Comparison of ENCODE assay signal across 17 mouse cellular contexts in genomic region chr3:16921330-16921729, GRCm38 (mm10).
DNase-seq lines count a peak whose midpoint lies in the region; ATAC-seq and TF ChIP-seq lines count a peak whose summit lies in the region.
"Had no signal": no experiment of that assay in that cellular context is flagged by ENCODE, and none has a peak within 500 bp of the region (broad histone marks: within the 10 kb centered on the region; RNA-seq: fewer than 3 reads in every experiment).

No protein-coding gene starts in this region.

- 57% methylated on average over 6 of the region's 6 CpGs for WGBS in midbrain, embryonic 12.5 days
- WGBS in midbrain, embryonic 11.5 days = 67% methylated on average over 6 of the region's 6 CpGs
- whole genome bisulfite sequencing in forebrain, embryonic 13.5 days = 14% methylated on average over 6 of the region's 6 CpGs
- 23% methylated on average over 6 of the region's 6 CpGs for WGBS in hindbrain, postnatal 0 days

- no peak overlapping the region for H3K4me2 ChIP-seq in midbrain, embryonic 12.5 days (replicated peaks)
- H3K4me2 ChIP-seq in midbrain, embryonic 11.5 days = no peak overlapping the region
- peak overlapping the region; percentile 46 for H3K4me2 ChIP-seq in forebrain, embryonic 13.5 days
- peak overlapping the region; percentile 39 for H3K4me2 ChIP-seq in hindbrain, postnatal 0 days (ENCODE audit: low read depth, low read length)
- H3K4me2 ChIP-seq: intestine, embryonic 15.5 days; liver, embryonic 13.5 days had no signal

- peaks cover 10% of the 10 kb centered on the region for H3K4me1 ChIP-seq in midbrain, embryonic 12.5 days
- no peaks in the 10 kb centered on the region; the same call in 1 of the 2 replicates for H3K4me1 ChIP-seq in midbrain, embryonic 11.5 days (ENCODE audit: control insufficient read depth, insufficient read depth, low read length)
- H3K4me1 ChIP-seq in forebrain, embryonic 13.5 days = peaks cover 14% of the 10 kb centered on the region; the same call in 1 of the 2 replicates
- H3K4me1 ChIP-seq in hindbrain, postnatal 0 days (ENCODE audit: insufficient read depth, low read length) = no peaks in the 10 kb centered on the region
- H3K4me1 ChIP-seq: intestine, embryonic 15.5 days; liver, embryonic 13.5 days; megakaryocyte, embryonic 14.5 days had no signal

- H3K27me3 ChIP-seq in midbrain, embryonic 12.5 days = no peaks in the 10 kb centered on the region
- H3K27me3 ChIP-seq in midbrain, embryonic 11.5 days (ENCODE audit: control insufficient read depth, insufficient read depth, low read length) = no peaks in the 10 kb centered on the region
- H3K27me3 ChIP-seq in forebrain, embryonic 13.5 days = no peaks in the 10 kb centered on the region
- H3K27me3 ChIP-seq in hindbrain, postnatal 0 days (ENCODE audit: insufficient read depth, low read length) = no peaks in the 10 kb centered on the region
- H3K27me3 ChIP-seq: intestine, embryonic 15.5 days; liver, embryonic 13.5 days; megakaryocyte, embryonic 14.5 days had no signal

- no peak for ATAC-seq in midbrain, embryonic 12.5 days (ENCODE audit: low FRiP score, low read depth)
- no peak for ATAC-seq in midbrain, embryonic 11.5 days (ENCODE audit: low FRiP score)
- ATAC-seq in forebrain, embryonic 13.5 days = peak; percentile 70
- peak; percentile 53; the same call in 1 of the 2 replicates for ATAC-seq in hindbrain, postnatal 0 days
- ATAC-seq: intestine, embryonic 15.5 days; lung, postnatal 0 days had no signal

- H3K9me3 ChIP-seq in midbrain, embryonic 12.5 days = no peaks in the 10 kb centered on the region
- no peaks in the 10 kb centered on the region for H3K9me3 ChIP-seq in midbrain, embryonic 11.5 days (ENCODE audit: control insufficient read depth, low read length)
- H3K9me3 ChIP-seq in forebrain, embryonic 13.5 days (replicated peaks) = no peaks in the 10 kb centered on the region
- H3K9me3 ChIP-seq in hindbrain, postnatal 0 days (ENCODE audit: low read length) = no peaks in the 10 kb centered on the region
- H3K9me3 ChIP-seq: intestine, embryonic 15.5 days; liver, embryonic 13.5 days; megakaryocyte, embryonic 14.5 days had no signal

- H3K4me3 ChIP-seq in midbrain, embryonic 12.5 days = no peak overlapping the region
- no peak overlapping the region for H3K4me3 ChIP-seq in midbrain, embryonic 11.5 days (ENCODE audit: low read depth, low read length)
- H3K4me3 ChIP-seq in forebrain, embryonic 13.5 days = no peak overlapping the region
- H3K4me3 ChIP-seq in hindbrain, postnatal 0 days (ENCODE audit: low read length) = 0 out of 2 replicates have a peak overlapping the region, but pooled peaks have one; percentile 5
- H3K4me3 ChIP-seq: intestine, embryonic 15.5 days; liver, embryonic 13.5 days; megakaryocyte, embryonic 14.5 days had no signal

- H3K9ac ChIP-seq in midbrain, embryonic 12.5 days (replicated peaks) = no peak overlapping the region
- H3K9ac ChIP-seq in midbrain, embryonic 11.5 days (ENCODE audit: low read length) = no peak overlapping the region
- no peak overlapping the region for H3K9ac ChIP-seq in forebrain, embryonic 13.5 days
- no peak overlapping the region for H3K9ac ChIP-seq in hindbrain, postnatal 0 days (replicated peaks; ENCODE audit: low read length)
- H3K9ac ChIP-seq: intestine, embryonic 15.5 days; liver, embryonic 13.5 days had no signal

- TF ChIP-seq CTCF in hindbrain, postnatal 0 days (IDR thresholded peaks at IDR 0.05; ENCODE audit: low read depth) = no peak

- no peak for DNase-seq in midbrain, embryonic 11.5 days (ENCODE audit: low spot score, missing footprints)
- peak; percentile 44 for DNase-seq in hindbrain, postnatal 0 days (ENCODE audit: low spot score)
- peak; percentile 15 for DNase-seq in retina, postnatal 1 day
- DNase-seq in kidney, adult 9 months = no peak
- no peak for DNase-seq in cerebellum, adult 18-20 months
- DNase-seq: cerebellum, adult 2 months; heart, adult 18-20 months; kidney, postnatal 10 days; layer of hippocampus, adult 9-11 months; left cerebral cortex, postnatal 4 days; liver, embryonic 13.5 days; thymus, adult 2 months had no signal

- peak overlapping the region; percentile 30; the same call in 1 of the 2 replicates for H3K27ac ChIP-seq in midbrain, embryonic 12.5 days (replicated peaks)
- no peak overlapping the region for H3K27ac ChIP-seq in midbrain, embryonic 11.5 days (ENCODE audit: low read depth, low read length)
- peak overlapping the region; percentile 31; the same call in 1 of the 2 replicates for H3K27ac ChIP-seq in forebrain, embryonic 13.5 days
- no peak overlapping the region for H3K27ac ChIP-seq in hindbrain, postnatal 0 days
- H3K27ac ChIP-seq: intestine, embryonic 15.5 days; liver, embryonic 13.5 days had no signal

- H3K36me3 ChIP-seq in midbrain, embryonic 12.5 days = no peaks in the 10 kb centered on the region
- H3K36me3 ChIP-seq in midbrain, embryonic 11.5 days (ENCODE audit: control insufficient read depth, insufficient read depth, low read length) = no peaks in the 10 kb centered on the region
- H3K36me3 ChIP-seq in forebrain, embryonic 13.5 days (ENCODE audit: poor library complexity, severe bottlenecking) = no peaks in the 10 kb centered on the region
- no peaks in the 10 kb centered on the region for H3K36me3 ChIP-seq in hindbrain, postnatal 0 days (ENCODE audit: insufficient read depth, low read length)
- H3K36me3 ChIP-seq: intestine, embryonic 15.5 days; liver, embryonic 13.5 days had no signal

Comparison
In these comparisons a context has a peak if more than half of its experiments do, and no peak if none do; other contexts are left out.
1. H3K27ac ChIP-seq: peak in midbrain, embryonic 12.5 days (single experiment) and forebrain, embryonic 13.5 days (single experiment); none in midbrain, embryonic 11.5 days (single experiment) and hindbrain, postnatal 0 days (single experiment).
2. ATAC-seq: peak in forebrain, embryonic 13.5 days (single experiment) and hindbrain, postnatal 0 days (single experiment); none in midbrain, embryonic 12.5 days (single experiment) and midbrain, embryonic 11.5 days (single experiment).
3. H3K4me2 ChIP-seq: peak in forebrain, embryonic 13.5 days (single experiment) and hindbrain, postnatal 0 days (single experiment); none in midbrain, embryonic 12.5 days (single experiment) and midbrain, embryonic 11.5 days (single experiment).
4. DNase-seq: peak in hindbrain, postnatal 0 days (single experiment) and retina, postnatal 1 day (single experiment); none in midbrain, embryonic 11.5 days (single experiment), kidney, adult 9 months (single experiment) and cerebellum, adult 18-20 months (0 of 2).